Mouse (Mus musculus) cerebellum, postnatal 4 days (tissue): ENCODE data around the gene Tmem273.

Experiments used
- DNase-seq, 2 experiments: peaks; one replicate each; pipeline ENCODE4 v3.0.0; 2022; ENCODE audit warnings: low spot score in 2 of 2, mixed read lengths in 1 of 2

Tmem273 gene

DNA sequence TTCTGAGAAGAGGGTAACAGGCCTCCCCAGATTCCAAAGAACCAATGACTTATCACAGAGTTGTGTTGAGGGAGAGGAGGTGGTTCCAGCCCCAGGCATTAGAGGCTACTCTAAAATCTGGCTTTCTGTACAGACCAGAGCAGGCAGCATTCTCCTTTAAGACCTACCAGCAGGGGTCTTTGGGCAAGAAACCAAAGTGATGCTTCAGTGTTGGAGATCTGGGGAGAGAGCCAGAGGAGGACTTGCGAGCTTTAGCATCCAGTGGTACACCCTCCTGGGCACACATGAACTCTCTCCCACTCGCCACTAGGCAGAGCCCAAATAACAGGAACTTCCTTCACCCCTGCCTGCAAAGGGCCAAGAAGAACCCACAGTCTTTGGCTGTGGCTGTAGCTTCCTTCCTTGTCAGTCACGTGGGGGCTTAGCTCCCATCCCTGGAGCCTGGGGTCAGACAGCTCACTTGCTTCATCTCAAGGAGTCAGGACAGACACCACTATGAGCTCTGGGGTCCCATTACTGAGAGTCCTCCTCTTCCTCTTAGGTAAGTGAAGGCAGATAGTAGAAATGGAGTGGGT is at the start of gene Tmem273:
Gene Tmem273 (plus strand): TSS at position 408 of the 575 bp plus-strand sequence.
- DNase-seq, result no peak

DNA sequence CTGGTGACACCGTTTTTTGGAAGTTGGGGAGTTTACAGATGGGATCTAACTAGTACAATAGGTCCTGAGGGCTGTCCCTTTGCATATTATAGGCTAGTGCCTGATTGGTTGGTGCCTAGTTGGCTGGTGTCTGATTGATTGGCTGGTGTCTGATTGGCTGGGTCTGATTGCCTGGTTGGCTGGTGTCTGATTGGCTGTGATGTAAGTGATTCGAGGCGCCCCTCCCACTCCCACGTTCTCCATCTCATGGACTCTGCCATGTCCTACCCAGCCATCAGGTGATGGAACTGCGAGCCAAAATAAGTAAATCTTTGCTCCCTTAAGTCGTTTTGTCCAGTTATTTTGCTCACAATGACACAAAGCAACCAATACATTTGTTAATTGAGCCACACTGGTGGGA is 49.2 kb upstream of the Tmem273 start:
- no peak for DNase-seq

DNA sequence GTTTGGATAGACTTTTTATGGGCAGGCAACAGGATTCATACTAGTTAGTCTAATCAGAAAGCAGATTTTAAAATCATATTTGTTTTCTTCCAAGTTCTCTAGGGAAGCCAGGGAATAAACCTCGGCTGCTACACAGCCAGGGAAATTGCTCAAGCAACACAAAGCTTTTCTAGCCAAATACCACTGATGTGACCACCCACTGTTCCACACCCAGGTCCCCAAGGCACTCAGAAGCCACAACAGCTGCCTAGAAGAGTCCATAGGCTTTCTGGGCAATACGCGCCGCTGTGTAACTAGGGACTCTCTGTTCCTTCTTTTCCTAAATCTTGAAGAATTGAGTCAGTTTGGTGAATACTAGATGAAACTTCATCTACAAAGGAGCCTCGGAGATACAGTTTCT is 47.2 kb upstream of the Tmem273 start:
- DNase-seq, result no peak

DNA sequence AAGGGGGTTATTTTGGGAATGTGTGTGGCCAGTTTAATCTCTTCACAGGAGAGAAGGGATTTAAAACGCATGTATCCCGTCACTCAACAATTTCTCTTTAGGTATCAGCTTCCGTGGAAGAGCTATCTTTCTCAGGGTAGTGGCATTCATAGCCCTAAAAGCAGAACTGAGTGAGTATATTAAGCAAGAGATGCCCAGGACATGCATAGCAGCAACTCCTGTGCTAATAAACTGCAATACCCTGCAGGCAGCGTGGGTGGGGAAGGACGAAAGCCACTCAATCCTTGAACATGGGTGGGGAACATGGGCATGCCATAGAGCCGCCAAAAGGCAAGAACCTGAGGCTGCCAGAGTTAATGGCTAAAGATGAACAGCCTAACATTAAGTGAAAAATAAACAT is 37.2 kb upstream of the Tmem273 start:
- no peak for DNase-seq

DNA sequence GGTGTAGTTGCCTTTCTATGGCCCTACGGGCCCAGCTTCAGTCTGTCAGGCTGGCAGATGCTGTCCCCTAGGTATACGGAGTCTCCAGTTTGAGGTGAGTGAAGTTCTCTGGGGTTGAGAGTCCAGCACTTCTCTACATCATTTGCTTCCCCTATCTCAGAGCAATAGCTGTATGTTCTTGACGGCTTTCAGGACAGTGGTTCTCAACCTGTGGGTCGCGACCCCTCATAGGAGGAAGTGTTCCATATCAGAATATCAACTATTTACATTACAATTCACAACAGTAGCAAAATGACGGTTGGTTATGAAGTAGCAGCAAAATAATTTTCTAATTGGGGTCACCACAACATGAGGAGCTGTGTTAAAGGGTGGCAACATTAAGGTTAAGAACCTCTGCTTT is 35.0 kb upstream of the Tmem273 start:
- no peak for DNase-seq

DNA sequence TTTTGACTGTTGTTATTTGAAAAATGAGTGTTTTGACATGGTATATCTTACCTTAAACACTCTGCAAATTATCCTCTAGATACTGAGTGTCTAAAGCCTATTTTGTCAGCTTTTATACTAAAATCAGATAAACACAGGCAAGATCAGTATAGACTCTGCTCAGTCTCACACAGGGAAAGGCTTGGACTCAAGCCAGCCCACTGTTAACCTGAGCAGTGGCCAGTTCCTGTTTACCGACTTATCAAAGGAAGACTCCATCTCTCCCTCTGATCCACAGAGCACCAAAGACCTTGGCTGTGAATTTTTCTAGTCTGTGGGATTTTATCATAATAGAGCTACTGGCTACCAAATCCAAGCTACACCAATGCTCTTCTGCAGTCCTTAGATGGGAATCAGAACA is 31.5 kb upstream of the Tmem273 start:
- no peak for DNase-seq

DNA sequence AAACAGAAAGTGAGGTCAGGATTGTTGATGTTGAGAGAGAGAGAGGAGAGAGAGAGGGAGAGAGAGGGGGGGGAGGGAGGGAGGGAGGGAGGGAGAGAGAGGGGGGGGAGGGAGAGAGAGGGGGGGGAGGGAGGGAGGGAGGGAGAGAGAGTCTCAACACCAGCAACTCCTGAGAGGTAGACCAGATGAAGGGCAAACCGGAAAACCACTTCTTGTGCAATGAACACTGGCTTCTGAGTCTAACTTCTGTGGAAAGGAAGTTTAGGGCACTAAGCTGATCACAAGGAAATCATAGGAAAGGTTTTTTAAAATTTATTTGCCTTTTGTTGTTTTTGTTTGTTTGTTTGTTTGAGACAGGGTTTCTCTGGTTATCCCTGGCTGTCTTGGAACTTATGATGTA is 23.6 kb upstream of the Tmem273 start:
- DNase-seq, result no peak

DNA sequence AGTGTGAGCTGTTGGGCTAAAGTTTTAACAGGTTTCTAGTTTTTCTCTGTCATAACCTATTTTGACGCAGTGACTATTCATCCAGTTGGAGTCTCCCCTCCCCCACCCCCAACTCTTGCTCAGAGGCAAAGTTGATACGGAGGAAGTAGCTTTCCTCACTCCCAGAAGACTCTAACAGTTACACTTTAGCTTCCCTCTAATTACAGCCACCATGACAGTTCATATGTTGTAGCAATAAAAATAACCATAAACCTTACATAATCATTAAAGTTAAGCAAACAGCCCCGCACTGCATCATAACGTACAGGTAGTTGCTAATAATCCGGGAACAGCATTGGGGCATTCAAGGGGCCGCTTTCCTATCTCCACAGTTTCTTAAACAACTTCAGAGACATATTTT is 15.2 kb upstream of the Tmem273 start:
- no peak for DNase-seq

DNA sequence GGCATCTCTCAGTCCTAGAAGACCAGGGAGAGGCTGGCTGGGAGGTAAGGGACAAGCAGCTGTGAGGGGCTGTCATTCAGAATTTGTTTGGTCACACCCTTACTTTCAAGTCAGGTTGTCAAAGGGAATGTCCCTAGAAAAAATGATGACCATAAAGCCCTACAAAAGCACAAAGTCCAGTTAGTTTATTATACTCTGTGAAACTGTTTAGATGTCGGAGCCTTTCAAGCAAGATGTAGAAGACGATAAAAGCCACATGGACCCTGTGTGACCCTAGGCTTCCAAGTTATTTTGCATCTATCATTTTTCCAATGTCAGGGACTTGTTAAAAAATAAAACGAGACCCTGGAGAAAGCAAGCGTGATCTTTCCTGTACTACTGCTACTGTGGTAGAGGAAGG is 13.7 kb upstream of the Tmem273 start:
- DNase-seq, result no peak

DNA sequence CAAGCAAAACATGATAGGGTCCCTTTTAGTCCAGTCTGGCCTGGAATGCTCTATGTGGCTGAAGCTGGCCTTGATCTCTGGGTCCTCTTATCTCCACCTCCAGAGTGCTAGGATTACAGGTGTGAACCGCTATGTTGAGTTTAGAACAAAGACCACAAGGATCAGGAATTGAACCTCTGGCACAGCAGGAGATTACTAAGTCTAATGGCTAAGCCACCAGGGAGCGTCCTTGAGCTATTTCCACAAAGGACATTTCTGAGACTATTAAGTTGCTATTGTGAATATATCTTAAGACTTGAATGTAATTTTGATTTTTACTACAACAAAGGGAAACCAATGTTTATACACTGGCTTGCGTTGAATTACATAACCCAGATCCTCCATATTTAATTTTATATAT is 13.0 kb upstream of the Tmem273 start:
- no peak for DNase-seq

DNA sequence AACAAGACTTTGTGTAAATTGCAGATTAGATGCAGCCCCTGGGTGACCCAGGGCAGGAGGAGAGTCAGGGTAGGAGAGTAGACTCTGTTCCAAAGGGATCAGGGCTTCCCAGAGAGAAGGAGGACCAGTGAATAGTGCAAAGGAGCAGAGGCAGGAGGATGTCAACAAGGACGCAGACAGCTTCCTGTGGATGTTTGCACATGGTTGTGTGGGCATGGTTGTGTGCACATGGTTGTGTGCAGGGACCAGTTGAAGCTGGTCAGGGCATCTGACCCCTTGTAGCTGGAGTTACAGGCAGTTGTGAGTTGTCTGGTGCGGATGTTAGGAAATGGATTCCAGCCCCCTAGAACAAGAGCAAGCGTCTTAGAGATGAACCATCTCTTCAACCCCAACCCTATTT is 12.3 kb upstream of the Tmem273 start:
- DNase-seq, result no peak

DNA sequence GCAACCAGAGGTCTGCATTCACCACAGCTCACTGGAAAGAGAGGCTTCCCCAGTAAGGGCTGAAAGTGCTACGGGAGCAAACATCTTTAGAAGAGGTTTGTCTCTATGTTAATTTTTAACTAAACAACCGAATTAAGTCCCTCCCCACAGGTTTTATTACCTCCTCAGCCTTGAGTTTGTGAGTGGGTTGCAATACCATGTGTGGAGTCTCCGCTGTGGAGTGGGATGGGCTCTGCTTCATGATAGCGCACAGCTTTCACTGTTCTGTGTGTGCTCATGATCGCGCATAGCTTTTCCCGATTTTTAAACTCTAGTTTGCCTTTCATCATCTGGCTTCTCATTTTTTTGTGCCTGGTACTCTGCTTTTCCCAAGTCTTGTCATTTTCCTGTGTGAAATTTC is 9.7 kb upstream of the Tmem273 start:
- no peak for DNase-seq

DNA sequence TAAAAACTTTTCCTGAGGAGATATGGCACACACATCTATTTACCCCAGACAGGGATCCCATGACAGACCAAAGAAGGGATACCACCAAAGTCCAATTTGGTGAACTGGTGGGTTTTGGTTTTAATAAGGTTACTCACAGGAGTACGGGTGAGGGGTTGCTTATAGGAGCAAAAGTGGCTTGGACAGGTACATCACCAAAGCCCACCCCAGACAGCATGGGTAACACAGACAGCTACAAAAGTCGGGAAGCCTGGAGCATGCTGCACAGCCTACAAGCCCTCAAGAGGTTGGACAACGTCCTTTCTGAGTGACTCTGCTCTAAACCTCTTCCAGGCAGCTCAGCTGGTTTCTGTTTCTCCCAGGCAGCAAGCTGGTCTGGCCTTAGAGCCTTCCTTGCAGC is 7.4 kb upstream of the Tmem273 start:
- no peak for DNase-seq

DNA sequence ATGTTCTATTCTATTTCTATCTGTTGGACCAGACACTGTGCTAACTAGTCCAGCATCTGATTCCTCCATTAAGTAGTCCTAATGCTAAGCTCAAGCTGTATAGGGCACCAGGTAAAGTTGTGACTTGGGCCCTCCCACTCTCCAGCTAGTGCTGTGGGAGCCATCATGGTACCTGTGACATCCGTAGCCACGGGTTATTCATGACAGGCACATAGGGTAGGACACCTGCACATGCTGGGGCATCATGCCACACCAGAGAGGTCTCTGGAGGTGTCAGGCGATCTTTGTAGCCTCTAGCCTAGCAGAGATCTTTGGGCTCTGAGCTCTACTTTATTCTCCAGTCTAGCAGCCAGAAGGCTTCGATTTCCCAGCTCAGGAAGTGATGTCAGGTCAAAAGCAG is 2.9 kb upstream of the Tmem273 start:
- no peak for DNase-seq

DNA sequence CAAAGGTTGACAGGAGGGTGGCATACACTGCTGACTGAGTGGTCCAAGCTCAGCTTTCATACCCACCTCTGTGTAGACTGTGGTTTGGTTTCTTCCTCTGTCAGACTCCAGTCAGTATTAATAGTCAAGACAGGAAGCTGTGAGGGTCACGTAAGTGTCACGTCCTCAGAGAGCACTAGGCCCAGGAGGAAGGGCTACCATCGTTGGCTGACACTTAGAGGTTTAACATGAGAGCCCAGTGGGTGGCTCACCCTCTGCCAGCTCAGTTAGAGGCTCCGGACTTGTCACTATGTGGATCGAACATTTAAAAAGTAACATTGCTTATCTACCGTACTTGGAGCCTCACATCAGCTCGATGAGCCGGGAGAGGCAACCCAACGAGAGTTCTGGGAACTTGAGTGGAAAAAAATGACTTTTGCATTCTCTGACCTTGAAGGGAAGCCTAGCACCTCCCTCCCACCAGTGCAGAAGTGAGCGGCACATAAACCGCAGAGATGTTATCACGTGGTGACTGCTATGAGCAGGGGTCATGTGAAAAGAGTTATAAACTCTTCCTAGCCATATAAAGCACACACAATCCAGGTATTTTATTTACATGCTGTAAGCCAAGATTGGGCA is 1.5 kb upstream of the Tmem273 start:
- no peak for DNase-seq

DNA sequence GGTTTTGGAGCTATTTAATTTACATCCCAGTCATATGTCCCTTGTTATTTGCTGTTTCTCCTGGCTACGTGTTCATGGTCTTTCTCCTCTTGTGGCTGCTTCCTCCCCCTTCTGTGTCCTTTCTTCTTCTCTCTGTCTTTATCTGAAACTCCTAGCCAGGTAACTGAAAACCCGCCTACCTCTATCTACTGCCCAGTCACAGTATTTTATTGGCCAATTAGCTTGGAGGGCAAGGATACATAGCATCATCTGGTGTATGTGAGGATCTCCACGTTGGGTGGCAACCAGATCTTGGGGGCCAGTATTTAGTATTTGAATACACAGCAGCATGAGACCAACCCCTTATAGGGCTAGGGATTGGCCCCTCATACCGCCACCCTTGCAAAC is 1.0 kb upstream of the Tmem273 start:
- no peak for DNase-seq

DNA sequence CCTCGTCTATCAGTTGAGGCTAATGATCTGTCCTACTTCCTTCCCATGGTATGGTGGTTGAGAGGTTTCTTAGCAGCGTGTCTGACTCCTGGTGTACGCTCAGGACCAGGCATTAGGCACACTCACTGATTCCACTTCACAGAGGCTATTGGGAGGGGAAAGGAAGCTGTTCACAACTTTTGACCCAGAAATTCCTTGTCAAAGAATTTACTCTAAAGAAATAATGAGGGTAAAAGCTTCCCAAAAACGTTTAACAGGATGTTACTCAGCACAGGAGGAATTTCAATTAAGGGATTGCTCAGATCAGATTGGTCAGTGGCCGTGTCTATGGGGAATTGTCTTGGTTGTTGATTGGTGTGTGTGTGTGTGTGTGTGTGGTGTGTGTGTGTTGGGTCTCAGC is 1.9 kb downstream of the Tmem273 start:
- DNase-seq, result no peak

DNA sequence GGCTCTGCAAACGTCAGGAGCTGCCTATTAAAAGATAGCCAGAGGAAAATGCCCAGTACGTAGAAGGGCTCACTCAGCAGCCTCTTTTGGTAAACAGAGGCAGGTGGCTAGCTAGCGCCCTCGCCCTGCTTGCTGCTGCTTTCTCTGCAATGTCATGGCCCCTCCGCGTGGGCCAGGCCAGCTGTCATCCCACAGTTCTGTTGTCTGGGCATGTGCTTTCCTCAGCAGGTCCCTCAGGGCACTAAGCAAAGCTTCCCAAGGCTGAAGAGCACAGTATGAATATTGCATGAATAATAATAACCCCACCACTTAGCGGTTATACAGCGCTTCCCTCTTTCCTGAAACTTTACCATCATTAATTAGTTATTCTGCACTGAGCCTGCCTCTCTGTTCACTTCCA is 10.6 kb downstream of the Tmem273 start:
- no peak for DNase-seq

DNA sequence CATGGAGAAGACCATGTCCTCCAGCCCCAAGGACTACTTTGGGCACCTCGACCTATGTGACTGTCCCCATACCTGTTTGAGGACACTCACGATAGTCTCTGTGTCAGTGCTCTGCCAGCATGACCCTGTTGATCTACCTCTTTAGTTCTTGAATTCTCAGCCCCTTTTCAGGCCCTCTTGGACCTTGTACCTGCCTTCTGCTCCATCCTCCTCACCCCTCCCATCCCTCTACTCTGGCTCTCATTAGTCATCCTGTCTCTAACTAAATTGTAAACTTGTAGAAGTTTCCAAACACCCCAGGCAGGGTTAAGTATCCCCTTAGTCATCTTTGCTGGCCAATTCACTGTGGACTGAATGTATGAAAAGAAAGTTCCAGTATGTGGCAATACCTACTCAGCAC is 12.0 kb downstream of the Tmem273 start:
- DNase-seq, result no peak

DNA sequence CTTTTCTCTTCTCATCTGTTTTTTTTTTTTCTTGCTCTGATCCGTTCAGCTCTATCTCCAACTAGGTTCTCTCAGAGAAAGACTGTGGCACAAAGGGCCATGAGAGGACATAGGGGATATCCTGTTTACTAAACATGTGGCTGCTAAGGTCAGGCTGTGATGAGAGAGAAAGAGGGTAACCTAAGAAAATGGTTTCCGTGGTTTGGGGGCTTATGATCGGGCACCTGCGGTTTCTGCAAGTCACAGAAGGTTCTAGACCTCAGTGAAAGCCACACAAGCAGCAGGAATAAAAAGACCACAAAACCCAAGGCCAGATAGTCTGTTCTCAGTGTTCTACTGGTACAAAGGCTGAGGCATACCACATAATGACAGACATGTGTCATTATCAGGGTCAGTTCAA is 12.6 kb downstream of the Tmem273 start:
- no peak for DNase-seq

DNA sequence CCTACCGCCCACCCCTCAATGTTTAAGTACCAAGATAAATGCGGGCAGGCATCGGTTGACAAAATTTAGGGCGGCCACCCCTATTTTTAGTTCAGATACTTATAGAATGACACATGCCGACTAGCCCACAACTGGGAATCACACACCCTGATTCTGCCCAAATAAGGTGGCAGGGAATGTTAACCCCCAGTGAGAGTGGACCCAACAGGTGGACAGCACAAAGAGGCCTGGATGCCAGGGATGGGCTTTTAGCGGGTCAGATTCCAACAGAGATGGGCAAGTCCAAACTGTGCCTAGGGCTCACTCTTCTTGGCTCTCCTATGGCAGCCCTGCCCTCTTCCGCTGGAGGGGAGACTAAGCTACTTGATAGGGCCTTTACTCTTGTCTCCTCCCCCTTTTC is 14.3 kb downstream of the Tmem273 start:
- no peak for DNase-seq

DNA sequence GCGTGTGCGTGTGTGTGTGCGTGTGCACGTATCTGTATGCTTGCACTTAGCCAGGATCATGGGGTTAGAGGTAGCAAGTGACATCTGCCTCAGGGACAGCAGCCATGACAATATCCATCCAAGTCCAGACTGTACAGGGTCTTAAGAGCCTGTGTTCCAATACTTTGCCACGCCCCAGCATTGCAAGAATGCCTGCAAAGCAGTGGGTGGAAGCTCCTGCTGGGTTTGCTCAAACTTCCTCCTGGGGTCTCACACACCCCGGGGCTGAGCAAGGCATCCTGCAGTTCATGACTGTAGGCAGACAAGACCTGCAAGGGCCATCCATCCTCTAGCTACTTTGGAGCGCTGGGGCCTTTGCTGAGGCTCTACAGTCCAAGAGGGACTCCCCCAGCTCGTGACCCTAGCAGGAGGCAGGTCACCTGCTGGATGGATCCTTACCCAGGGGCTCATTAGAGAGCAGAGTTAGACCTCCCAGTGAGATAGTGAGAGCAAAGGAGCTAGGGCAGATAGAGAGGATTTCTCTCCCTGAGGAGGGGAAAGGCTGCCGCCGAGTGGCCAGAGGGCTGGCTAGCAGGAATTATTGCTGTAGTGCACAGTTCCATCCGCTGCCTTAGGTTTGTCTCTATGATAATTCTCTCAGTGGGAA is 15.4 kb downstream of the Tmem273 start:
- peak in 1 of 2 experiments; percentile 23 for DNase-seq

DNA sequence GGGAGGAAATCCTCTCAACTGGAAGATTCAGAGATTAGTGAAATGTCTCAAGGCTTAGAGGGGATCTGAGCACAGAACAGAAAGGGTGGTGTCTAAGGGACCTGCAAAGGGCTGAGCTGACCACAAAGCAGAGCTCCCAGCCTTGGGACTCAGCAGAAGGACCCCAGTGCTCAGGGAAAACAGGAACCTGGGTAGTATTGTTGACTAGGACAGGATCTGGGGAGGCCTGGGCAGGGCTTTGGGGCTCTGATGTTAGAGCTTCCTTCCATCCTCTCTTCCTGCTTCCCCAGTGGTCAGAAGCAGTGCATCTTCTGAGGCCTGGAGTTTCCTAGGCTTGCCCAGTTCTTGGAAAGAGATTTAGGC is 15.9 kb downstream of the Tmem273 start:
- DNase-seq, result no peak

DNA sequence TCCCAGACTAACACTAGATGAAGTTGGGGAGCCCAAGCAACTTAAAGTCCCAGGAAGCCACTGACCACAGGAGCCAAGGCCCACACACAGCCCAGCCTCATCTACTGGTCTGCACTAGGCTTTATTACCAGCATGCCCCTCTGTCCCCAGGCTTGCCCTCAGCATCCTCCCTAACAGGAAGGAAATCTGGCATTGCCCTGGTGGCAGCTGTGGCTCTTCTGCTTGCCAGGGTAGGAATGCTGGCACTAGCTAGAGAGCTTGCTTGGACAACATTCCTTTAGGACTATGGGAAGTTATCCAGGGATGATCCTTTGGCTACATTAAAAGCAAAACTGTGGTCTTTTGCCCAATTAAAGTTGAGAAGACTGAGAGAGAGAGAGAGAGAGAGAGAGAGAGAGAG is 24.3 kb downstream of the Tmem273 start:
- peak in 1 of 2 experiments; percentile 16 for DNase-seq
